Mouse (Mus musculus): ENCODE measurements at regions not wholly inside any gene's neighbourhood (a gene's known extent, or its start where the extent isn't known, plus 50 kb on each side); places are given as distances from the start of the nearest gene placed in this dataset.

DNA sequence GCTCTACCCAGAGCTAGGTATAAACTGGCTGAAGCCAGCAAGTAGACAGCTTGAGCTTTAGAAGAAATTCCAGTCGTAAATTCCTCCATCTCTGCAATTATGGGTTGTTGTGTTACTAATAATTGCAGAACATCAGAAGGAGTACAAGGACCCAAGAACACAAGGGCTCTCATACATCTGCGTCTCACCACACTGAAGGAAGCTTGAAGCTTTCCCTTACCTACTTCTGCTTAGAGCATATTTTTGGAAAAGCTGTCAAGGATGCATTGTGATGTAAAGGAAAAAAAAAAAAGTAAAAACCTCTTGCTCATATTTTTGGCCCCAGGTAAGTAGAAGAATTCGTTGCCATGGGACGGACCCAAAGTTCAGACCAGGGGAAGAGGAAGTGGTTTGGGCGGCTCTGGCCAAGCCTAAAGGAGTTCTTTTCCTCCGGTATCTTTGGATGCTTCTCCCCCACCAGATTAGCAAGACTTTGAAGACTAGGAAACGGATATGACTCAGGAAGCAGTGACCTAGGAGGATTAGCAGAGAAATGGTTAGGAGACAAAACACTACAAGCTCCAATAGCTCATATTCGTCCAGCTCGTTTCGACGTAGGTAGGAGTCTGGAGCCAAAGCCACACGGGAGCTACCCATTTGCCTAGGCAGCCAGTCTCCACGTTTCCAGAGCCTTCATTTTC is 65.7 kb upstream of the Rai14 start:
- TF ChIP-seq CTCF (IDR thresholded peaks at IDR 0.05; ENCODE audit: extremely low read depth, insufficient read length, insufficient replicate concordance, low read depth, low read length) (no peak), POLR2A (IDR thresholded peaks at IDR 0.05; ENCODE audit: low read depth, low read length) (no peak)

Data from small intestine, adult 2 months (tissue).